Mouse (Mus musculus): ENCODE results near the gene Trim37.

GRCm38 (mm10) chr11:87121864-87122263 lies 5.0 kb upstream of the Trim37 start:
- TF ChIP-seq CHD2 (IDR thresholded peaks at IDR 0.05; ENCODE audit: low read depth, low read length) (no peak), HCFC1 (IDR thresholded peaks at IDR 0.05; ENCODE audit: borderline replicate concordance, insufficient read depth, low read length) (no peak)

Measured in ES-E14 (cell line).